ENCODE assay signal across 8 mouse cellular contexts in the genomic region with DNA sequence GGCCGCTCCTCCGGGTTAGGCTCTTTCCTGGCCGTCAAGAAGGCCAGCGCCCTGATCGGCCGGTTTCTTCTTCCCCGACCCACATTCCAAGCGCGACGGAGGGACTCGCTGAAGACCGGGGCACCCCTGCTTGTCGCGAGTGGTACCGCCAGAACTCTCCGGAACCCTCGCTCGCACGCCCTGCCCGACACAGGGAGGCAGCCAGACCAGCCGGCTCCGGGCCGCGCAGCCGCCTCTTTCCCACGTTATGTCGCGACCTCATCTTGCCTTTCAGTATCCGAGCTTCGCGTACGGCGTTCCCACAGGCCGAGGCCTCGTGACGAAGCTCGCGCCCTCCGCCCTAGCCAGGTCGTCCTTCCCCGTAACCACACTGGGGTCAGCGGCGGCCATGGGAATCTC. TPM values are rescaled to one million over a fixed set of nuclear protein-coding genes. Genes with fewer than 3 reads are reported as not detected.
DNase-seq lines count a peak whose midpoint lies in the region; ATAC-seq lines count a peak whose summit lies in the region.

No protein-coding gene starts in this region.

- peak overlapping the region; percentile 98 for H3K27ac ChIP-seq in kidney, embryonic 16.5 days (ENCODE audit: low read length)
- H3K27ac ChIP-seq in embryonic facial prominence, embryonic 13.5 days: peak overlapping the region; percentile 98
- peak overlapping the region; percentile 99 for H3K27ac ChIP-seq in limb, embryonic 10.5 days
- peak overlapping the region; percentile 97 for H3K27ac ChIP-seq in neural tube, embryonic 13.5 days (replicated peaks)

- DNase-seq in kidney, postnatal 36 days: no peak
- DNase-seq in limb, embryonic 10.5 days (ENCODE audit: low spot score): no peak
- DNase-seq in urinary bladder, postnatal 25 days (ENCODE audit: low spot score): no peak
- DNase-seq in layer of hippocampus, adult 18-20 months (ENCODE audit: low spot score in 2 of 2): no peak
- DNase-seq in Muller cell, postnatal 12 days (ENCODE audit: inconsistent ontology term): no peak

- 0% methylated on average over 42 of the region's 43 CpGs for WGBS in kidney, embryonic 16.5 days
- under 1% methylated on average over 43 of the region's 43 CpGs for WGBS in embryonic facial prominence, embryonic 13.5 days
- WGBS in limb, embryonic 10.5 days: 0% methylated on average over 43 of the region's 43 CpGs
- under 1% methylated on average over 43 of the region's 43 CpGs for WGBS in neural tube, embryonic 13.5 days

- peaks cover 72% of the 10 kb centered on the region for H3K36me3 ChIP-seq in kidney, embryonic 16.5 days (ENCODE audit: insufficient read depth, low read length)
- peaks cover 75% of the 10 kb centered on the region for H3K36me3 ChIP-seq in embryonic facial prominence, embryonic 13.5 days
- peaks cover 88% of the 10 kb centered on the region for H3K36me3 ChIP-seq in limb, embryonic 10.5 days
- H3K36me3 ChIP-seq in neural tube, embryonic 13.5 days: peaks cover 79% of the 10 kb centered on the region

- peak overlapping the region; percentile 93 for H3K4me2 ChIP-seq in kidney, embryonic 16.5 days (replicated peaks; ENCODE audit: low read depth, low read length)
- H3K4me2 ChIP-seq in embryonic facial prominence, embryonic 13.5 days: peak overlapping the region; percentile 87
- H3K4me2 ChIP-seq in neural tube, embryonic 13.5 days: peak overlapping the region; percentile 88

- H3K9ac ChIP-seq in kidney, embryonic 16.5 days (replicated peaks; ENCODE audit: low read length): peak overlapping the region; percentile 100
- H3K9ac ChIP-seq in embryonic facial prominence, embryonic 13.5 days: peak overlapping the region; percentile 100
- H3K9ac ChIP-seq in neural tube, embryonic 13.5 days: peak overlapping the region; percentile 99

- H3K4me1 ChIP-seq in kidney, embryonic 16.5 days (ENCODE audit: insufficient read depth, low read length): peaks cover 22% of the 10 kb centered on the region
- H3K4me1 ChIP-seq in embryonic facial prominence, embryonic 13.5 days: peaks cover 23% of the 10 kb centered on the region
- peaks cover 23% of the 10 kb centered on the region for H3K4me1 ChIP-seq in limb, embryonic 10.5 days
- peaks cover 34% of the 10 kb centered on the region for H3K4me1 ChIP-seq in neural tube, embryonic 13.5 days (replicated peaks)

- peak overlapping the region; percentile 100 for H3K4me3 ChIP-seq in kidney, embryonic 16.5 days (ENCODE audit: low read length)
- peak overlapping the region; percentile 100 for H3K4me3 ChIP-seq in embryonic facial prominence, embryonic 13.5 days
- H3K4me3 ChIP-seq in limb, embryonic 10.5 days: peak overlapping the region; percentile 98
- peak overlapping the region; percentile 100 for H3K4me3 ChIP-seq in neural tube, embryonic 13.5 days

- H3K27me3 ChIP-seq in kidney, embryonic 16.5 days (ENCODE audit: insufficient read depth, low read length): no peaks in the 10 kb centered on the region
- no peaks in the 10 kb centered on the region for H3K27me3 ChIP-seq in embryonic facial prominence, embryonic 13.5 days
- H3K27me3 ChIP-seq in limb, embryonic 10.5 days (ENCODE audit: low read depth, poor library complexity, severe bottlenecking): no peaks in the 10 kb centered on the region
- no peaks in the 10 kb centered on the region for H3K27me3 ChIP-seq in neural tube, embryonic 13.5 days

- no peaks in the 10 kb centered on the region for H3K9me3 ChIP-seq in kidney, embryonic 16.5 days (ENCODE audit: low read length)
- no peaks in the 10 kb centered on the region for H3K9me3 ChIP-seq in embryonic facial prominence, embryonic 13.5 days
- H3K9me3 ChIP-seq in limb, embryonic 10.5 days (replicated peaks): no peaks in the 10 kb centered on the region
- no peaks in the 10 kb centered on the region for H3K9me3 ChIP-seq in neural tube, embryonic 13.5 days

- peak; percentile 6; the same call in 1 of the 2 replicates for ATAC-seq in kidney, embryonic 16.5 days (ENCODE audit: low FRiP score, low TSS enrichment)
- peak; percentile 2; the same call in 1 of the 2 replicates for ATAC-seq in embryonic facial prominence, embryonic 13.5 days (ENCODE audit: insufficient number of reproducible peaks, insufficient read depth, low FRiP score, low TSS enrichment, low read depth)
- ATAC-seq in neural tube, embryonic 13.5 days (ENCODE audit: low read depth): peak; percentile 38

RNA-seq across cellular contexts. Expression of a gene that starts 0.5 kb away (rescaled TPM):
- polyA plus RNA-seq in kidney, embryonic 16.5 days (2015; fragmentation: Nextera tagmentation; extraction: Ambion mirVana): 571 and 587 TPM in 2 replicates
- 514 and 625 TPM in 2 replicates for polyA plus RNA-seq in embryonic facial prominence, embryonic 13.5 days (2015; fragmentation: Nextera tagmentation; extraction: Ambion mirVana)
- 678 and 791 TPM in 2 replicates for polyA plus RNA-seq in limb, embryonic 10.5 days (2016; fragmentation: Nextera tagmentation; extraction: Ambion mirVana)
- 525 and 528 TPM in 2 replicates for polyA plus RNA-seq in neural tube, embryonic 13.5 days (2015; fragmentation: Nextera tagmentation; extraction: Ambion mirVana)
- 100 to 1,000 TPM; 325 to 357 TPM for total RNA-seq in layer of hippocampus, adult 18-20 months (2021)

RNA-seq across cellular contexts. Expression of a gene that starts 5.8 kb away (rescaled TPM):
- polyA plus RNA-seq in kidney, embryonic 16.5 days (2015; fragmentation: Nextera tagmentation; extraction: Ambion mirVana): 12.4 and 15.5 TPM in 2 replicates
- 11.4 and 11.9 TPM in 2 replicates for polyA plus RNA-seq in embryonic facial prominence, embryonic 13.5 days (2015; fragmentation: Nextera tagmentation; extraction: Ambion mirVana)
- 3.5 and 3.6 TPM in 2 replicates for polyA plus RNA-seq in limb, embryonic 10.5 days (2016; fragmentation: Nextera tagmentation; extraction: Ambion mirVana)
- polyA plus RNA-seq in neural tube, embryonic 13.5 days (2015; fragmentation: Nextera tagmentation; extraction: Ambion mirVana): 9.8 and 11.3 TPM in 2 replicates
- total RNA-seq in layer of hippocampus, adult 18-20 months (2021): 10 to 100 TPM; 13.1 to 13.8 TPM

RNA-seq across cellular contexts. Expression of a gene that starts 9.3 kb away (rescaled TPM):
- 79.5 and 84.0 TPM in 2 replicates for polyA plus RNA-seq in kidney, embryonic 16.5 days (2015; fragmentation: Nextera tagmentation; extraction: Ambion mirVana)
- 54.3 and 74.9 TPM in 2 replicates for polyA plus RNA-seq in embryonic facial prominence, embryonic 13.5 days (2015; fragmentation: Nextera tagmentation; extraction: Ambion mirVana)
- polyA plus RNA-seq in limb, embryonic 10.5 days (2016; fragmentation: Nextera tagmentation; extraction: Ambion mirVana): 66.8 and 74.2 TPM in 2 replicates
- 83.2 and 92.1 TPM in 2 replicates for polyA plus RNA-seq in neural tube, embryonic 13.5 days (2015; fragmentation: Nextera tagmentation; extraction: Ambion mirVana)
- total RNA-seq in layer of hippocampus, adult 18-20 months (2021): 10 to 100 TPM; 56.2 to 60.3 TPM

RNA-seq across cellular contexts. Expression of a gene that starts 10.2 kb away (rescaled TPM):
- polyA plus RNA-seq in kidney, embryonic 16.5 days (2015; fragmentation: Nextera tagmentation; extraction: Ambion mirVana): 96.5 and 98.4 TPM in 2 replicates
- 119 and 122 TPM in 2 replicates for polyA plus RNA-seq in embryonic facial prominence, embryonic 13.5 days (2015; fragmentation: Nextera tagmentation; extraction: Ambion mirVana)
- 149 and 151 TPM in 2 replicates for polyA plus RNA-seq in limb, embryonic 10.5 days (2016; fragmentation: Nextera tagmentation; extraction: Ambion mirVana)
- polyA plus RNA-seq in neural tube, embryonic 13.5 days (2015; fragmentation: Nextera tagmentation; extraction: Ambion mirVana): 99.8 and 105 TPM in 2 replicates
- 10 to 100 TPM; 96.1 to 97.5 TPM for total RNA-seq in layer of hippocampus, adult 18-20 months (2021)

RNA-seq across cellular contexts. Expression of a gene that starts 13.9 kb away (rescaled TPM):
- polyA plus RNA-seq in kidney, embryonic 16.5 days (2015; fragmentation: Nextera tagmentation; extraction: Ambion mirVana): 0.66 and 1.2 TPM in 2 replicates
- polyA plus RNA-seq in embryonic facial prominence, embryonic 13.5 days (2015; fragmentation: Nextera tagmentation; extraction: Ambion mirVana): 0.21 and 0.39 TPM in 2 replicates
- polyA plus RNA-seq in limb, embryonic 10.5 days (2016; fragmentation: Nextera tagmentation; extraction: Ambion mirVana): 0.20 and 0.45 TPM in 2 replicates
- polyA plus RNA-seq in neural tube, embryonic 13.5 days (2015; fragmentation: Nextera tagmentation; extraction: Ambion mirVana): 0.74 and 0.77 TPM in 2 replicates
- total RNA-seq in layer of hippocampus, adult 18-20 months (2021): 1 to 10 TPM; 1.9 to 2.0 TPM
